Mouse (Mus musculus) heart, embryonic 11.5 days (tissue): ENCODE data around the gene Pex1. TPM values are rescaled to one million over a fixed set of nuclear protein-coding genes. Genes with fewer than 3 reads are reported as not detected.
A peak's percentile ranks its signal among the peaks of the same experiment; 100 is the strongest.

ENCODE experiments used
- ATAC-seq: fragments of 200-750 bp; cut with Nextera tagmentation; replicated peaks from 2 replicates; pipeline ENCODE4 v1.8.0; 2017; ENCODE audit warnings: moderate library complexity; ENCODE audit not compliant: insufficient number of reproducible peaks, low FRiP score, low TSS enrichment
- H3K27ac ChIP-seq: fragments of 300-500 bp; sonication (generic); 2 replicates; pipeline ENCODE4 v1.5.1; 2014; ENCODE audit warnings: mild to moderate bottlenecking, low read depth, low read length
- H3K27me3 ChIP-seq: fragments of 300-500 bp; sonication (generic); 2 replicates; pipeline ENCODE4 v1.6.1; 2014; ENCODE audit warnings: mild to moderate bottlenecking, low read length, mixed read lengths; ENCODE audit not compliant: control insufficient read depth, insufficient read depth
- H3K36me3 ChIP-seq: fragments of 300-500 bp; sonication (generic); 2 replicates; pipeline ENCODE4 v1.6.1; 2014; ENCODE audit warnings: mild to moderate bottlenecking, low read length, moderate library complexity, mixed read lengths; ENCODE audit not compliant: control insufficient read depth, insufficient read depth
- H3K4me1 ChIP-seq: fragments of 300-500 bp; sonication (generic); 2 replicates; pipeline ENCODE4 v1.6.1; 2014; ENCODE audit warnings: low read length; ENCODE audit not compliant: control insufficient read depth, insufficient read depth
- H3K4me2 ChIP-seq: fragments of 300-500 bp; sonication (generic); 2 replicates; pipeline ENCODE4 v1.6.1; 2014; ENCODE audit warnings: mild to moderate bottlenecking, moderate library complexity
- H3K4me3 ChIP-seq: fragments of 300-500 bp; sonication (generic); 2 replicates; pipeline ENCODE4 v1.5.1; 2014; ENCODE audit warnings: low read depth, low read length
- H3K9ac ChIP-seq: fragments of 300-500 bp; sonication (generic); 2 replicates; pipeline ENCODE4 v1.6.1; 2014; ENCODE audit warnings: mild to moderate bottlenecking, low read depth, low read length, moderate library complexity
- H3K9me3 ChIP-seq: fragments of 300-500 bp; sonication (generic); replicated peaks from 2 replicates; pipeline ENCODE4 v1.6.1; 2016; ENCODE audit warnings: low read length; ENCODE audit not compliant: control insufficient read depth
- WGBS: fragments of 180-500 bp; shearing (Covaris S2); extraction: QIAGEN DNeasy Blood & Tissue Kit; methylation state at CpG from one replicate; pipeline ENCODE4 v1.1.7; 2014; ENCODE audit not compliant: insufficient replicate concordance; 5-methylcytosine and 5-hydroxymethylcytosine counted together
- polyA plus RNA-seq: library from polyadenylated mRNA; unstranded; fragments of >200 nt; fragmentation: Nextera tagmentation; extraction: Ambion mirVana; gene quantifications from 2 replicates; pipeline ENCODE4 v1.2.1, GENCODE M21; 2014

Gene Pex1
- polyA plus RNA-seq, result 9.7 and 13.2 TPM in 2 replicates

- Histone ChIP-seq H3K9me3 (no peaks in the 10 kb centered on the region), H3K4me1 (peaks cover 8% of the 10 kb centered on the region; the same call in 1 of the 2 replicates), H3K4me3 (peak within 1 kb of the TSS; percentile 85)
Measured at GRCm38 (mm10) chr5:3595693-3596398, at the start of gene Pex1. Pex1 (plus strand) TSS chr5:3596066.

GRCm38 (mm10) chr5:3546226-3546625, 49.6 kb upstream of the Pex1 start:
- no peaks in the 10 kb centered on the region for H3K27me3 ChIP-seq
- peaks cover 10% of the 10 kb centered on the region for H3K4me1 ChIP-seq
- H3K9me3 ChIP-seq, result no peaks in the 10 kb centered on the region
- no peak for ATAC-seq
- H3K36me3 ChIP-seq, result peaks cover 6% of the 10 kb centered on the region; the same call in 1 of the 2 replicates
- no peak overlapping the region for H3K4me3 ChIP-seq
- no peak overlapping the region for H3K27ac ChIP-seq
- 81% methylated on average over 1 of the region's 1 CpGs for WGBS
- no peak overlapping the region for H3K4me2 ChIP-seq
- no peak overlapping the region for H3K9ac ChIP-seq

More at GRCm38 (mm10) chr5:3595693-3596398, at the start of gene Pex1:
- 0 out of 2 replicates have a peak within 1 kb of the TSS, but pooled peaks have one; percentile 31 for H3K27ac ChIP-seq
- ATAC-seq, result peak; percentile 95
- peaks cover 5% of the 10 kb centered on the region; the same call in 1 of the 2 replicates for H3K36me3 ChIP-seq
- WGBS, result under 1% methylated on average over 50 of the region's 50 CpGs
- H3K4me2 ChIP-seq, result peak within 1 kb of the TSS; percentile 72
- peak within 1 kb of the TSS; percentile 82 for H3K9ac ChIP-seq
- no peaks in the 10 kb centered on the region for H3K27me3 ChIP-seq

GRCm38 (mm10) chr5:3551481-3551880, 44.4 kb upstream of the Pex1 start:
- ATAC-seq, result no peak
- 86% methylated on average over 1 of the region's 1 CpGs for WGBS
- no peak overlapping the region for H3K4me3 ChIP-seq
- H3K36me3 ChIP-seq, result peaks cover 8% of the 10 kb centered on the region; the same call in 1 of the 2 replicates
- H3K27ac ChIP-seq, result no peak overlapping the region
- H3K4me2 ChIP-seq, result no peak overlapping the region
- no peaks in the 10 kb centered on the region for H3K9me3 ChIP-seq
- no peaks in the 10 kb centered on the region for H3K27me3 ChIP-seq
- H3K9ac ChIP-seq, result no peak overlapping the region
- no peaks in the 10 kb centered on the region for H3K4me1 ChIP-seq

- Histone ChIP-seq H3K9ac (no peak overlapping the region), H3K9me3 (no peaks in the 10 kb centered on the region), H3K4me2 (no peak overlapping the region), H3K27ac (no peak overlapping the region), H3K4me1 (no peaks in the 10 kb centered on the region), H3K36me3 (peaks cover 6% of the 10 kb centered on the region; the same call in 1 of the 2 replicates), H3K4me3 (no peak overlapping the region), H3K27me3 (no peaks in the 10 kb centered on the region)
- WGBS, result 87% methylated on average over 2 of the region's 2 CpGs
- ATAC-seq, result no peak
Measured at GRCm38 (mm10) chr5:3554198-3554597, 41.7 kb upstream of the Pex1 start.

- Histone ChIP-seq H3K4me2 (no peak within 1 kb of the TSS), H3K27me3 (no peaks in the 10 kb centered on the region), H3K4me1 (no peaks in the 10 kb centered on the region), H3K36me3 (peaks cover 45% of the 10 kb centered on the region), H3K4me3 (no peak within 1 kb of the TSS), H3K9me3 (peaks cover 6% of the 10 kb centered on the region; the same call in 1 of the 2 replicates), H3K27ac (no peak within 1 kb of the TSS), H3K9ac (no peak within 1 kb of the TSS)
- no peak for ATAC-seq
- 93% methylated on average over 4 of the region's 4 CpGs for WGBS
Measured at GRCm38 (mm10) chr5:3571266-3571665, 24.6 kb upstream of the Pex1 start, which contains the start of gene 1700109H08Rik. 1700109H08Rik (plus strand) TSS chr5:3571566.

GRCm38 (mm10) chr5:3574825-3575224, 21.0 kb upstream of the Pex1 start:
- peaks cover 6% of the 10 kb centered on the region; the same call in 1 of the 2 replicates for H3K9me3 ChIP-seq
- no peak for ATAC-seq
- no peaks in the 10 kb centered on the region for H3K4me1 ChIP-seq
- H3K36me3 ChIP-seq, result peaks cover 61% of the 10 kb centered on the region
- no peak overlapping the region for H3K4me2 ChIP-seq
- WGBS, result 95% methylated on average over 2 of the region's 2 CpGs
- no peak overlapping the region for H3K4me3 ChIP-seq
- no peaks in the 10 kb centered on the region for H3K27me3 ChIP-seq
- no peak overlapping the region for H3K27ac ChIP-seq
- H3K9ac ChIP-seq, result no peak overlapping the region

GRCm38 (mm10) chr5:3577939-3578338, 17.9 kb upstream of the Pex1 start:
- Histone ChIP-seq H3K9ac (no peak overlapping the region), H3K36me3 (peaks cover 57% of the 10 kb centered on the region), H3K9me3 (peaks cover 6% of the 10 kb centered on the region; the same call in 1 of the 2 replicates), H3K27ac (no peak overlapping the region), H3K27me3 (no peaks in the 10 kb centered on the region), H3K4me2 (no peak overlapping the region), H3K4me1 (no peaks in the 10 kb centered on the region), H3K4me3 (no peak overlapping the region)
- 87% methylated on average over 2 of the region's 2 CpGs for WGBS
- no peak for ATAC-seq

- Histone ChIP-seq H3K36me3 (peaks cover 49% of the 10 kb centered on the region), H3K4me3 (no peak overlapping the region)
- ATAC-seq, result no peak
Measured at GRCm38 (mm10) chr5:3579066-3579465, 16.8 kb upstream of the Pex1 start.

More at GRCm38 (mm10) chr5:3579066-3579465, 16.8 kb upstream of the Pex1 start:
- H3K4me1 ChIP-seq, result no peaks in the 10 kb centered on the region
- WGBS, result 92% methylated on average over 7 of the region's 7 CpGs
- H3K27ac ChIP-seq, result no peak overlapping the region
- no peak overlapping the region for H3K4me2 ChIP-seq
- no peaks in the 10 kb centered on the region for H3K27me3 ChIP-seq
- no peak overlapping the region for H3K9ac ChIP-seq
- H3K9me3 ChIP-seq, result peaks cover 6% of the 10 kb centered on the region; the same call in 1 of the 2 replicates
